Mouse (Mus musculus): ENCODE results near the gene Gm26566.

The Gm26566 gene

DNA sequence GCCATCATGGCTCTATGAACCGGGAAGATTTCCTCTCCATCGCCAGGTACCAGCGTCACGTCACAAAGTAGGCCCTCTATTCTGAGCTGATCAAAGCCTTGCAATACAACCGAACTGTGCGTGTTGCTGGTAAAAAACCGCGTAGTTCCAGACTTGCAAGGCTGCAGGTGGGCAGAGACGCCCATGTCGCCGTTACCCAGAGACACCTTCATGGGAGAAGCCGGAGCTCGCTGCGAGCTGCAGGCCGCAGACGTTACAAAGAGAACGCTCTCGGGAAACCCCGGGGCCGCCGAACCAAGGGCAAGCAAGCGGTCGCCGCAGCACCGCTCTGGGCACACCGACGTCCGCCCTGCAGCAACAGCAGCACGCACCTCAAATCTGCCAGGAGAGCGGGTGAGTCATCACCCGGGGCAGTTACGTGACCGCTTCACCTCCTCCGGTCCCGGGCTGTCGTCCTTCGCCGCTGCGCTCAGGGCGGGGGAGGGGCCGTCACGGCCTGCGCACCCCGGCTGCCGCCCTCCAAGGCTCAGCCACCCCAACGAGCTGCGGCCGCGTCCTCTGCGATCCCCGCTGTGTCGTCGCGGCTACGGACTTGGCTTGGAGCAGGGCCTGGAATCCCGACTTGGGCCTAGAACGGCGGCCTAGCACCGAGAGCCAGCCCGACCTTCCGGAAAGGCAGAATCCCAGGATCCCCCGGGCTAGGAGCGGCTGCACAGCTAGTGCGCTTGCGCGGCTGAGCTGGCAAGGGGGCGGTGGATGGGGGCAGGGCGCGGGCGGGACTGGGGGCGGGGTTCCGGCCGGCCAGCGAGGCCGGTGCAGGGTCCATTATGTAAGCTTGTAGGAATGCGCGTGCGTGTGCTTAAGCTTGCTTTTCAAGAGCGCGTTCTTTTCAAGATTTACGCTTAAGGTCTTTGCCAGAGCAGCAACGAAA, at the start of gene Gm26566, which contains the start of gene Klhl9:
TSS of gene Gm26566 (plus strand) at position 15 of the 931 bp plus-strand sequence.
TSS of gene Klhl9 (minus strand) at position 675 of the 931 bp plus-strand sequence.
- peak; percentile 87 for DNase-seq (ENCODE audit: low spot score)

DNA sequence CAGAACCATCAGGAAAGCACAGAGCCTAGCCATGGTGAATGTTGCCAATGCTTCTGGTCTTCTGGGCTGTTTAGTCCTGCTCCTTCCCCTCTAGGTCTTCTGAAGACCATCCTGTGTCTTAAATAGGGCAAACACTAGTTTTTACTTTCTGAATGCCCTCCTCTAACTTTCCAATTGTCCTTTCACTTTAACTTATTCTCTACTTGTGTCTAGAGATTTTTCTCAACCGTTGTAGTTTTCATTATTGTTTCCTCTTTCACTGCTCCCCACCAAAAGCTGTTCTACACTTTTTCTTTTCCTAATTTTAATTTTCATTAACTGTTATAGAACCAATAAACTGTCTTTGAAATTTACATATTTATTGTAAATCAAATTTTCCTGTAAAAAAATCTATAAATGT, 44.8 kb upstream of the Gm26566 start, which contains the start of gene Ifna16:
TSS of gene Ifna16 (minus strand) at position 101 of the 400 bp plus-strand sequence.
- DNase-seq (ENCODE audit: low spot score) = no peak

DNA sequence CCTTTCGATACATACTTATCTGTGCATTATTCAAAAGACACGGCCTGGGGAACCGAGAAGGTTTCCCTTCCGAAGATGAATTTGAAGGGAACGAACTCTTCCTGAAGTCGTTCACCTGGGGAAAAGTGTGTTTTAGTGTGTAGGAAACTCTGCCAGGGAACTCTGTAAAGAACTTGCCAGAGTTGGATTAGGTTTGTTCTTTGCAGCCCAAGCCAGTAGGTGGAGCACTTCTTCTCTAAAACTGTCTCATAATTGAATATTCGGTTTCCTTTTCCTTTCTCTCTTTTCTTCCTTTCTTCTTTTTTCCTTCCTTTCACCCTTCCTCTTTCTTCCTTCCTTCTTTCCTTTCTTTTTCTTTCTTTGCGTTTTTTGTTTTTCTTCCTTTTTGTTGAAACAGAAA, 41.2 kb upstream of the Gm26566 start:
- peak; percentile 32 for DNase-seq (ENCODE audit: low spot score)

DNA sequence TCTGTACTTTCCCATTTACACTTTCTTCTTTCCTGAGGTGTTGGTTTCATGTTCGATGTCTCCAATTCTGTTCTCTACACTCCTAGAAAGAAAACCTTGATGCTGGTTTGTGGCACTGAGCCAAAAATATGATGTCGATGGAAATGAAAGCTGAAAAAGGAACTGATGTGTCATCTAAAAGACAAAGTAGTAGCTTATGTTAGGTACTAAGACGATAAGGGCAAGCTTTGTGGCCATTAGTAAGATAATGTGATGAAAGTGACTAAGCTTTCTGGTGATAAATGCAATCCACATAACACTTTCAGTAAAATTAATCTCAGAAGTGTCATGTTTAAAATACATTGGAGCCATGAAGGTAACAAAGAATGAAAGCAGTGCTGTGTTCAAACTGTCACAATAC, 40.3 kb upstream of the Gm26566 start:
- no peak for DNase-seq (ENCODE audit: low spot score)

DNA sequence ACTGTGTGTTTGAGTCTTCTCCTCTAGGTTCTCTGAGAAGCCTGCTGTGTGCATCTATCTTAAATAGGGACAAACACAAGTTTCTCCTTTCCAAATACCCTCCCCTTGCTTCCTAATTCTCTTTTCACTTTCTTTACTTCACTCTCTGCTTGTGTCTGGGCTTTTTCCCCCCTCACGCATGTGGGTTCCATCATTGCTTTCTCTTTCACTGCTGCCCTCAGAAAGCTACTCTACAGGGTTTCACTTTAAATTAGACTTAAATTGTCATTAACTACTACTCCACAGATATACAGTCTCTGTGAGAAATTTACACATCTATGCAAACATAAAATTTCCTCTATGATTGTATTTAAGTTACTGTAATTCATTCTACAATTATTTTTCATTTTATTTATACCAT, 37.8 kb upstream of the Gm26566 start, which contains the start of gene Ifna2:
TSS of gene Ifna2 (minus strand) at position 101 of the 400 bp plus-strand sequence.
- no peak for DNase-seq (ENCODE audit: low spot score)

DNA sequence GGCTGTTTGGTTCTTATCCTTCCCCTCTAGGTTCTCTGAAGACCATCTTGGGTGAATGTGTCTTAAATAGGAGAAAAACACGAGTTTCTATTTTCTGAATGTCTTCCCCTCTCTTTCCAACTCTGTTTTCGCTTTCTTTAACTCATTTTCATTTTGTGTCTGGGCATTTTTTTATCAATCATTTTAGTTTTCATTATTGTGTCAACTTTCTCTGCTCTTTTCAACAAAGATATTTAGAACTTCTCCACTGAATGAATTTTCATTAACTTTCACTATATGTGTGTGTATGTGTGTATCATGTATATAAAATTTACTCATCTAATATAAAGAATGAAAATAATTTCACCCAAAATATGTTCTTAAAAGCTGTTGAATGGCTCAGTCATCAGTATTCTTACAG, 30.3 kb upstream of the Gm26566 start, which contains the start of gene Ifnab:
TSS of gene Ifnab (minus strand) at position 101 of the 400 bp plus-strand sequence.
- no peak for DNase-seq (ENCODE audit: low spot score)

DNA sequence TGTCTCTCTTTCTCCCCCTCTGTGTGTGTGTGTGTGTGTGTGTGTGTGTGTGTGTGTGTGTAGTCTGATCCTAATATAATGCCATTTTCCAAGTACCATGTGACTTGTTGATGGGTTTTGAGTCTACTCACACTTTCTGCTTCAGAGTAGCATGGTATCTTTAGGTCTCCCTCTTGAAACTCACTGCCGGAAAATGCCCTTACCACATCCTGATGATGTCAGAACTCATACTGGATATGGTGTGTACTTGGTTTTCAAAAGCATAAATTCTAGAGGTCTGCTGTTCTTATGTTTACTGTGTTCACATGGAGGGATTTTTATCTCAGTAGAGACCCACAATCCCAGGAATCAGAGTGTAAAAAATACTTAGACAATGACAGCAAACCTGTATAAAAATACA, 29.1 kb upstream of the Gm26566 start:
- DNase-seq (ENCODE audit: low spot score) = no peak

DNA sequence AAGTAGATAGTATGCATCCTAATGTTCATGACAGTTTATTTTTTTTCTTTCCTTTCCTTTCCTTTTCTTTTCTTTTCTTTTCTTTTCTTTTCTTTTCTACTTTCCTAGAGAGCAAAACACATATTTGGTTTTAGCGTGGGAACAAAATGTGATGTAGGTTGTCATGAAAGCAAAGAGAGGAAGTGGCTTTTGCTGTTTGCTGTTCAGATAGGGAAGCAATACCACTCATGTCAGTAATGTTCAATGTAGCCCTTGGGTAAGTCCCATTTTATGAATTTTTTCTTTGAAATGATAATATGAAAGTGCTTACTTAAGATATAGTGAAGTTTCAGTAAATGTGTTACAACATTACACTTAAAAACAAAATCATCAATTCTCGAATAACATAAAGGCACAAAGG, 28.2 kb upstream of the Gm26566 start:
- no peak for DNase-seq (ENCODE audit: low spot score)

DNA sequence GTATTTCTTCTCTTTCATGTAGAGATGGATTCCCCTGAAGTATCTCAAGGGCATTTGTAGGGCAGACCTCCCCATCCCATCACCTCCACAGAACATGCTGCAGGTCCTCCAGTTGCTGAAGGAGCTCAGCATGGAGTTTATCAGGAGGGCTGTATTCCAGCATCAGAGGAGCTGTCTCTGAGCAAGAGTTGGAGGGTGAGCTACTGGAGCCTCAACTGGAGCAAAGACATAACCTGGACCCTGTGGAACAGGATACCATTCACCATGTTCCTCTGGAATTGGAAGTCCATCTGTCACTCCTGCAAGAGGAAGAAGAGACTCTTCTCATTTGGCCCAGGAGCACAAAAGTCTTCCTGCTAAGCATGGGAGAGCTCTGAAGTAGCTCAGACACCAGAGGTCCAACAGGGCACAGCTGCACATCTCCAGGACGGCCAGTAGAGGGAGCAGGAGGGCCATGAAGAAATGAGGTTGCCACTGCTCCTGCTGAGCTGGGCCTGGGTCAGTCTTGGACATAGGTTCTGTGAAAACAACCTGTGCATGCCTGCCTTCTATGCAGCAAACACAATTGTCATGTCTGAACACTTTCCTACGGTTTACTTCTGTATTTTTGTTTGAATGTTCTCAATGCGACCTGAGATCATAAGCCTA, 25.2 kb upstream of the Gm26566 start:
- DNase-seq (ENCODE audit: low spot score) = peak; percentile 76

DNA sequence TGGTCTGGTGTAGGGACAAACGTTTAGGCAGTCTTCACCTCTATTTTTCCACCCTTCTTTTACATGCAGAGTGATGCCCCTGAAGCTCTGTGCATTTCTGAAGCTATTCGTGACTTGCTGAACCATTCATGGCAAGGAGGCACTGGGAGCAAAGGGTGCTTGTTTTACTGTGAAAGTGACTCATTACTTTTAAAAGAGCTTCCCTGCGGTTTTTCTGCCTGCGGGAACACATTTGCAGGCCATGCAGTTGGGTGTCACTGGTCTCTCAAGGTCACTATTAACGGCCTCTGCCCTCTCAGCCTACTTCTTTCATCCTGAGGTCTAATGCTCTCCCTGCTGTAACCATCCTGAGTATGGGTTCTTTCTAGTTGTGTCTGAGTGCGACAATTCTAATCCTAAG, 24.5 kb upstream of the Gm26566 start:
- DNase-seq (ENCODE audit: low spot score) = no peak

DNA sequence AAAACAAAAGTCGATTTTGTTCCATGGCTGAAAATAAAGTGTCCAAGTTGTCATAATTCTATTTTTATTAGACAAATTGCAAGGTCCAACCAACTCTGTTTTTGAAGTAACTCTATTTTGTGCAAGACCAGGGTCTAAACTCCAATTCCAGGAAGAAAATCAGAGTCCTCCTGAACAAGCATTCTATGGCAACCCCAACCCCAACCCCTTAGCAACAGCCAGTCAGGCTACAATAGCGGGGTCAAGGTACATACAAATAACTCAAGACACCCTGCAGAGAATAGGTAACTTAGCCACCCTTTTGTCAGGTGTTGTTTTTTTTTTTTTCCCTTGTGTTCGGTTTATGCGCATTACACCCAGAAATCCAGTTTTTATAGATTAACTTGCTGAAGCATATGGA, 23.9 kb upstream of the Gm26566 start:
- DNase-seq (ENCODE audit: low spot score) = no peak

DNA sequence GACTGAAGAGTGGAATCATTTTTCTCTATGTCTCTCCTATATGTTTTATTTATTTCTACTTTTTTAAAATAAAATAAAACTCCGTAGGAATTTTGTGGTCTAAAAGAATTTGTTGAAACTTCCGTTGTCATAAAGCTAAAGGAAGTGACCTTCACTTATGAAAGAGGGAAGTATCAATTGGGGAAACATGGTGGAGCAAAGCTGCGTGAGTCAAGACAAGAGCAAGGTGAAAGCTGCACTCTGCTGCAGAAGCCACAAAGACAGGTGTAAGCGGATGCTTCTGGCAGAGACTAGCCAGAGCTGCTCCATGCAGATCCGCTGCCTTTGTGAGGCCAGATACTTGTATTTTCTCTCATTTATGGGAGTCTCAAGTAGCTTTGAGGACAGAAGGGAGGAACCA, 22.8 kb upstream of the Gm26566 start:
- DNase-seq (ENCODE audit: low spot score) = no peak

DNA sequence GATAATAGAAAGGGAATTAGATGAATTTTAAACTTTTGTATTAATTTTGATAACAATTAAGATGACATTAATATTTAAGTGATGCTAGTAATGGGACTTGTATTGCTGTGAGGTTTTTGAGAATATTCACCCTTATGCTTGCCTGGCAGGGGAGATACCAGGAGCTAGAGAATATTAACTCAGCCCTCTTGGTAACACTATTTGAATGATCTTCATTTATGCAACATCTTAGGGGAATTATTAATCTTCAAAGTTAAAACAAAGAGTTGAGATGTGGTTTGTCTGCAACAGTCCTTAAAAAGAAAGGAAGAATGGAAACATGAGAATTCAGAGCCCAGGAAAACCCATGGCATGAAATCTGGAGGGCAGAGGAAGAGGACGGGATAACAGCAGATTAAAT, 22.3 kb upstream of the Gm26566 start:
- DNase-seq (ENCODE audit: low spot score) = no peak

DNA sequence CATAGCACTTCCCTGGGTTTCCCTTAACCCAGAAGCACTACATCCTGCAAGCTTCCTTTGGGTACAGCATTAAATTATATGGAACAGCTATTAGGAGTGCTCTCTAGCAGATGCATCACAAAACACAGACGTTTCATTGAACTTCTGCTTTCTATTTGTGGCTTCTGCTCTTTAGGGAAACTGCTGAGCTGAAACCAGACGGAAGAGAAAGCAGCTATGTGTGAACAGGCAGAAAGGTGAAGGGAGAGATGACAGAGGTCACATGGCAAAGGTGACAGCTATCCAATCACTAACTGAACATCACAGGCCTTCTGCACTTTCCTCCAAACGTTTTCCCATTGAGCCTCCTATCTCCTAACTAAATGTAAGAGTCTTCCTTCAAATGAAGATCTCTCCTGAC, 15.7 kb upstream of the Gm26566 start:
- DNase-seq (ENCODE audit: low spot score) = no peak

DNA sequence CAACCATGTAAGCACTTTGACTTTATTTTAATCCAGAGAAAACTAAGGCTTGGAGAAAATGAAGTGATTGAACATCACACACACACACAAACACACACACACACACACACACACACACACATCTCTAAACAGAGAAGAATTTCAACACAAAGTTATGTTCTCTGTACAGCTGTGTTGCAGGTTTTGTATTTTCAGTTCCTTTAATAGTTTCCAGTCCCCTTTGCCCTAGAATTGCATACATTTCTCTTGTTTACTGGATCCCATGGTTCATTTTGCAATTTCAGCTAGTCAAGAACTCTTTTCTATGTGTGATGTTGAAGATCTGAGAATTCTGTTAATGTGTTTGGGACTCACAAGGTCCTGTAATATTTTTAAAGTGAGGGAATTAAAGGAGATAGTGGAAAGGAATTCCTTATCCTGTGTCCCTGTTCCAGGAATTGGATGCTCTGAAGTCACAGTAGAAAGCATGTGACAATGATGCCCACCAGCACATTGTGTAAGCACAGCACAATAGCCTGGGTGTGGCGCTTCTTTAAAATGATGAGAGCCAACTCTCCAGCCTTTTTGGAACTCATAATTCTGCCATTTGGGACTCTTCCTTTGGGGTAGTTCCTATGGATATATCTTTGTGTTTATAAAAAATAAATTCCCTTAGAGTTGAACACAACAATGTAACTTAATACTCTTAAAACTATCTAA, 14.3 kb upstream of the Gm26566 start:
- no peak for DNase-seq (ENCODE audit: low spot score)

DNA sequence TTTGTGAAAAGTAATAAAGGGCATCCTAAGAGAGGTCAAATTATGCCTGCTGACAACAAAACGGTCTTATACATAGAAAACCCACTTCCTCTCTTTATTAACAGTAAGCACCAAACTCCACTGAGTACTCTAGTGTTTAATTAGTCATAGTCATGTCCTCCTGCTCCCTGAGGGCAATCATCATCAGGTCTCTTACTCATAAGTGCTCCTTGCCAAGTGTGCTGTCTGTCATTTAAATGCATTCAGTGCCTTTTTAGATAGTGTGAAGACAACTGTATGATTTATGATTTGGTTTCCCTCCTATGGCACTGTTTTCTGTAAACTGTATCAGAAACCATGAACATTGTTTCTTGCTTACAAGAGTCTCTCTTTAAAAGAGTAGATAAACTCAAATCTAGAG, 7.3 kb upstream of the Gm26566 start:
- DNase-seq (ENCODE audit: low spot score) = no peak

DNA sequence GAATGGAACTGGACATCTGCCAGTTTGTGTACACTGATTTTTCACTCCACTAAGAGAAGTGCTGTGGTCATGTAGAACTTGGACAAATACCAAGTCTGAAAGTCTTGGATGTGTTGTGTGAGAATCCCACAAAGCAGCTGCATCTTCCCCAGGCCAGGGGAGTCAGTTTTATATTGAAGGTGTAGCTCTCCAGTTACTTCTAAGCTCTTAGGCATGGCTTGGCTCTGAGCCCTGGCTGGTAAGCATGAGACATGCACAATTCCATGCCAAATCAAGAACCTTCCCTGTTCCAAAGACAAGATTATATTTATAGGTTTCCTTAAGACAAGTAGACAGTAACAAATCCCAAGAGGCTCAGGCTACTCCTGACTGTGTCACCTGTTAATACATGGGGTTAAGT, 6.5 kb upstream of the Gm26566 start:
- DNase-seq (ENCODE audit: low spot score) = no peak

DNA sequence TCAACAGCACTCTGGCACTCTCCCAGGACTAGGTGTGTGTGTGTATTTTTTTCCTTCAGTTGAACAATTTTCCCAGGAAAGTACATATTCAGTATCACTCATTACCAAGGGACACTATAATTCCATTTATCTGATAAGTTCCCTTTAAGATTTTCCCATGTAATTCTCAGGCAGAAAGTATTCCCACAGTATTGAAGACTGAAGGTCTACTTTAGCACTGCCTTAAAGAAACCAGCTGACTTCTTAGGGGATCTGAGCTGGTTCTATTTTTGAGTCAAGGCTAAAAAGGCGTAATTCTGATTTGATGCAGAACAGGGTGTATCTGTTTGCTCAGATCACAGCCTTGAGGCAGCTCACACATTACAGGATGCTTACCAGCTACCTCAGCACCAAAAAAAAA, 2.9 kb upstream of the Gm26566 start:
- DNase-seq (ENCODE audit: low spot score) = no peak

DNA sequence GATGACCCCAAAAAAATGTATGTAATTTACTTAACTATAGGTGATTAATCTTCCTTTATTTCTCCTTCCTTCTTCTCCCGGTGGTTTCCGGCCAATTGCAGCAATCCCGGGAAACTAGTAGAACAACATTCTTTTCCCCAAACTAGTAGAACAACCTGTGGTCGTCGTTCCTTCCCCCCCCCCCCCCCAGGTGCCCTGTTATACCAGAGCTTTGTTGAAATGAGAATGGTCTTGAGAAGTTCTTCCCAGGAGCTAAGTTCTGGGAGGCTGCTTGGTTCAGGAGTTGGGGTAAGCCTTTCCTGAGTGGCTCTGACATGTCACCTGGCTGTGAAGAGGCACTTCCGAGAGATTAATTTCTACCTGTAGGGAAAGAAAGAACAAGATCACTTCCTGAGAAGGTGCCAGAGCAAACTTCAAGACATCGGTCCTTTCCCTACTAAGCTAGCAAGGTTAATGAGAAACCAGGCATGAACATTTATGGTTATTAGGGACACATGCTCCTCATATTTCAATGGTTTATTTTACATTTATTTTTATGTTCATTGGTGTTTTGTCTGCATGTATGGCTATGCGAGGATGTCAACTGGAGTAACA, 2.0 kb downstream of the Gm26566 start:
- no peak for DNase-seq (ENCODE audit: low spot score)

DNA sequence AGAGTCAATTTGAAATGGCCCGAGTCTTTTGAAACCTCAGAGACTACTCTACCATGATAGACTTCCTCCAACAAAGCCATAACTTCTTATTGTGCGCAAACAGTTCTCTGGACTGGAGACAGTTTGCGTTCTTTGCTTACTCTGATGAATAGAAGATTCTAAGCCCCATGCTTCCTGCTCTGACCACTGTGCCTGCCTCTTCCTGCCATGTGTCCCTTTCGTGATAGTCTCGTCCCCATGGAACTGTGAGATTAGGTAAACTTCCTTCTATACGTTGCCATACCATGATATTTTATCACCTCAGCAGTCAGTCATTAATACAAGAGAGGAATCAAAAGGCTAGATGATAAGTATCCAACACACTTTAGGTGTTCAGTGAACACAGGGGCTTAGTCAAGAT, 5.1 kb downstream of the Gm26566 start:
- no peak for DNase-seq (ENCODE audit: low spot score)

DNA sequence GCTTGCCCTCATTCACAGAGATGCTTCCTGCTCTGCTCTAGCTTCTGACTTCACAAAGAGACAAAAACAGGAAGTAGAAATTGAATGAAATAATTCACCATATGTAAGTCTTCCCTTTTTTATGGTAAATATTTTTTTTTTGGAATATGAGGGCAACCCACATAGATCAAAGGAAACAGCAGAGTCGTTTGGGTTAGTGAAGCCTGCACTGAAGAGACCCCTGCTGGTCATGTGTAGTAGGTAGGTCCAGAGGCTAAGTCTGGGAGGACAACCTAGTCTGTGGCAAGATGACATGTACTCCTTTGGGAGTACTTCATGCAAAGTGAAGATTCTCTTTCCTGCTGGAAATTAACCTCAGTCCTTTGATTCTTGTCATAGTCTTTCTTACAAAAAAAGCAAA, 5.7 kb downstream of the Gm26566 start:
- DNase-seq (ENCODE audit: low spot score) = no peak

DNA sequence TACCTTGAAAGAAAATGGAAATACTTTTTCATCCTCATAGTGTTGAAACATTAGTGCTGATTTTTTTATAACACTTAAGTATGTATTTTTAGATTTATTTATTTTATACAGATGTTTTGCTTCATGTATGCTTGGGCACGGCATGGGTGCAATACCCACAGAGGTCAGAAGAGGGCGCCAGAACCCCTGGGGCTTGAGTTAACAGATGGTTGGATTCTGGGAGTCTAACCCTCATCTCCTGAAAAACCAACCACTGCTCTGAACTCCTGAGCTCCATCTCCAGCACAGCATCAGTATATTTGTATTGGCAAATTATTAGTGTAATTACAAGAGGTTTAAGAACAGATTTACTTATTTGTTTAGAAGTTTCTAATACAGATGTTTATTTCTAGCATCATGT, 16.9 kb downstream of the Gm26566 start:
- peak; percentile 73 for DNase-seq (ENCODE audit: low spot score)
